Mouse (Mus musculus): ENCODE results near the gene Mtmr14. TPM values are rescaled to one million over a fixed set of nuclear protein-coding genes. Genes with fewer than 3 reads are reported as not detected.

The Mtmr14 gene
- polyA plus RNA-seq (2015; fragmentation: Nextera tagmentation; extraction: Ambion mirVana): 25.9 and 26.2 TPM in 2 replicates

DNA sequence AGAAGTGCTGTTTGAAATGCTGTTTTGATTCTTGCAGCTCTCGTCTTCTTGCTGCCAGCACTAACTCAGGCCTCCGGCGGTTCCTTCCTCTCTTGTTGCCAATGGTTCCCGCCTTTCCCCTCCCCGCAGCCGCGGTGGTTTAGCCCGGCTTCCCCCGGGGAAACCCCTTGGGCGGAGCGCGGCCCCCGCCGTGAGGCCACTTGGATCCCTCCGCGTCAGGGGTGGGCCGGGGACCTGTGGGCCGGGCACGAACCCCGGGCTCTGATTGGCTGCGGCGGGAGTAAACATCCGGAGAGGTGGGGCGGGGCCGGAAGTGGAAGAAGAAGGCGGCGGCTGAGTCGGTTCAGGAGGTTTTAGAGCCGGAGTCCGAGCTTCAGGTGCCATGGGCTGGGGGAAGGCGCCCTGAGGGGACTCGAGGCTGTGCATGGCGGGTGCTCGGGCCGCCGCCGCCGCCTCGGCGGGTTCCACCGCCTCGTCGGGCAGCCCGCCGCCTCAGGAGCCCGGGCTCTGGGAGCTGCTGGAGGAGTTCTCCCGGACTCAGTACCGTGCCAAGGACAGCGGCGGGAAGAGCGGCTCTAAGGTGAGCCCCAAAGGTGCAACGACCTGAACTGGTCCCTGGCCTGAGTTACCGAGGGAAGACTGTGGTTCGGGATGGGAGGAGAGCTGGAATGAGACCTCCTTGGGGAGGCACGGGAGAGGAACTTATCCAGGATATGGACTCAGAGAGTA is at the start of gene Mtmr14:
Mtmr14 (plus strand) TSS at position 302 of the 729 bp plus-strand sequence.
- H3K9ac ChIP-seq (ENCODE audit: low read length): peak within 1 kb of the TSS; percentile 93
- peak; percentile 100 for ATAC-seq (ENCODE audit: insufficient read depth, low FRiP score)
- peaks cover 10% of the 10 kb centered on the region for H3K4me1 ChIP-seq (ENCODE audit: control insufficient read depth, insufficient read depth, low read length)
- no peaks in the 10 kb centered on the region for H3K36me3 ChIP-seq (ENCODE audit: control insufficient read depth, insufficient read depth, low read length)
- H3K4me3 ChIP-seq (replicated peaks; ENCODE audit: low read length): peak within 1 kb of the TSS; percentile 98
- peak within 1 kb of the TSS; percentile 69; the same call in 1 of the 2 replicates for H3K27ac ChIP-seq (ENCODE audit: low read length)
- H3K27me3 ChIP-seq (ENCODE audit: control insufficient read depth, insufficient read depth, low read length): no peaks in the 10 kb centered on the region
- no peaks in the 10 kb centered on the region for H3K9me3 ChIP-seq (replicated peaks; ENCODE audit: control insufficient read depth, low read length)
- under 1% methylated on average over 54 of the region's 55 CpGs for WGBS
- peak within 1 kb of the TSS; percentile 93 for H3K4me2 ChIP-seq (ENCODE audit: low read depth, low read length)

DNA sequence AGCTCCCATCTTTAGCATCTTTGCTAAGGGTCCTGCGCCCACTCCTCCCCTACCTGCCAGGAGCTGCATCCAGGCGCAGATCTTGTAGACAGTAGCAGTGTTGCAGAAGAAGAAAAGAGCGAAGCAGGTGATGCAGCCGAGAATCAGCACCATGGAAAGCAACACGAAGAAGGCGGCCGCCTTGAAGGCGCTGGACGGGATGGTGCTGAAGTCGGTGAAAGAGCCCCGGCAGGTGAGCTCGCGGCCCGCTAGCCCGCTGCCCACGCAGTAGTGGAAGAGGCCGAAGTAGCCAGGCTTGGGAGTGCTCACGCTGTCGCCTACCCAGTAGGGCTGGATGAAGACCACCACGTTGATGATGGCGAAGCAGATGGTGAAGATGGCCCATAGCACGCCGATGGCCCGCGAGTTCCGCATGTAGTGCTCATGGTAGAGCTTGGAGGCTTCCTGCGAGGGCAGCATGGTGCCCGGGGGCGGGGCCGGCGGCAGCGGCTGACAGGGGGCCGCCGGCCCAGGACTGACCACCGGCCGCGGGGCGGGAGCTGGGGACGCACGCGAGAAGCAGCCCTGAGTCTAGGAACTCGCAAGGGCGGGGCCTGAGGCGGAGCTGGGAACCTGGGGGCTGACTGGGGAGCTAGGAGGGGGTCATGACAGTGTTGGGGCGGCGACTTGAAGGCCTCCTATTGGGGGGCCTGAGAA is 43.7 kb upstream of the Mtmr14 start:
- Histone ChIP-seq H3K9ac (ENCODE audit: low read length) (no peak overlapping the region), H3K4me3 (replicated peaks; ENCODE audit: low read length) (peak overlapping the region; percentile 47; the same call in 1 of the 2 replicates), H3K36me3 (ENCODE audit: control insufficient read depth, insufficient read depth, low read length) (no peaks in the 10 kb centered on the region), H3K27me3 (ENCODE audit: control insufficient read depth, insufficient read depth, low read length) (peaks cover 40% of the 10 kb centered on the region), H3K9me3 (replicated peaks; ENCODE audit: control insufficient read depth, low read length) (no peaks in the 10 kb centered on the region), H3K4me2 (ENCODE audit: low read depth, low read length) (peak overlapping the region; percentile 67; the same call in 1 of the 2 replicates), H3K4me1 (ENCODE audit: control insufficient read depth, insufficient read depth, low read length) (peaks cover 7% of the 10 kb centered on the region), H3K27ac (ENCODE audit: low read length) (no peak overlapping the region)
- ATAC-seq (ENCODE audit: insufficient read depth, low FRiP score): no peak
- 3% methylated on average over 46 of the region's 46 CpGs for WGBS

DNA sequence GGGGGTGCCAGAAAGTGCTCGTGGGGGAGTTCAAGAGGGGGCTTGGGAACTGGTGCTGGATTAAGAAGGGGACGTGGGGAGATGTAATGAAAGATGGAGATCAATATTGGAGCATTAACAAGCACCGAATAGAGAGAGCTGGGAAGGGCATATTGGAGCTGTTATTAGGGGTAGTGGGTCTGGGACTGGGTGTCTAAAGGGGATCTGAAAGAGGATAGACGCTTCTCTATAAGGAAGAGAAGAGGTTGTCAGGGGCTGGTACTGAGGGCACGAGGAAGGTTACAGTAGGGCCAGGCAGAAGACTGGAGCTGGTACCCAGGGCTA is 43.2 kb upstream of the Mtmr14 start:
- Histone ChIP-seq H3K4me2 (ENCODE audit: low read depth, low read length) (peak overlapping the region; percentile 67), H3K27ac (ENCODE audit: low read length) (no peak overlapping the region), H3K36me3 (ENCODE audit: control insufficient read depth, insufficient read depth, low read length) (no peaks in the 10 kb centered on the region), H3K27me3 (ENCODE audit: control insufficient read depth, insufficient read depth, low read length) (peaks cover 40% of the 10 kb centered on the region), H3K9ac (ENCODE audit: low read length) (no peak overlapping the region), H3K4me1 (ENCODE audit: control insufficient read depth, insufficient read depth, low read length) (peaks cover 7% of the 10 kb centered on the region), H3K4me3 (replicated peaks; ENCODE audit: low read length) (peak overlapping the region; percentile 47), H3K9me3 (replicated peaks; ENCODE audit: control insufficient read depth, low read length) (no peaks in the 10 kb centered on the region)
- 6% methylated on average over 5 of the region's 5 CpGs for WGBS
- no peak for ATAC-seq (ENCODE audit: insufficient read depth, low FRiP score)

DNA sequence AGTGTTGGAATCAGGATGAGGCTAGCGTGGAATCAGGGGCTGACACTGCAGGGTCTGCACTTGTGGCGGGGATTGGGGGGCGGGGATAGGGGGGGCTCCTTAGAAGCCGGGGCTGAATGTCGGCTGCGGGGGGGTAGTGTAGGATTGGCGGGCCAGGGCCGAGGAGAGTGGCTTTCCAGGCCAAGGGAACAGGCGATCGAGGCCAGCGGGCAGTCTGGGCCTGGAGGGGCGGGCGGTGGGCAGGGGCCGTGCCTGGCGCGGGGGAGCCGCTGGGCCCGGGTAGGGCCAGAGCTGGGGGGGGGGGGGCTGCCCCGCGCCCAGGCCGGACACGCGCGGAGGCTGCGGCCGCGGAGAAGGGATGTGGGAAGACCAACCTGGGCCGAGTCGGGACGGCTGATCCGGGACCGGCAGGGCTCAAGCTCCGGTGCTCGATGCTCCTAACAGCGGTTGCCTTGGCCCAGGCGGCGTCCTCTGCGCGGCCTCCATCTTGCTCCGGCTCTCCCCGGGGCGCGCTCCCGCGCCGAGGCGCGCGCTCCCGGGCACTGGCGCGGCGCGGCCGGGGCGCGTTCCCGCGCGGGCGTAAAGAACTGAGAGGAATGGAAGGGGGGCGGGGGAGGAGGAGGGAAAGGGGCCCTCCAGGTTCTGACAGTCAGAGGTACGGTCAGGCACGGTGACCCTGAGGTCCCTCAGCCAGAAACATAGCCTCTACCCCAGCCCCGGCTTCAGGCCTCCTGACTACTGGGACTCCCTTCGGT is 42.6 kb upstream of the Mtmr14 start, which contains the start of gene Lhfpl4:
Lhfpl4 (minus strand) TSS at position 544 of the 755 bp plus-strand sequence.
- Histone ChIP-seq H3K4me2 (ENCODE audit: low read depth, low read length) (peak within 1 kb of the TSS; percentile 67), H3K4me1 (ENCODE audit: control insufficient read depth, insufficient read depth, low read length) (peaks cover 7% of the 10 kb centered on the region), H3K27me3 (ENCODE audit: control insufficient read depth, insufficient read depth, low read length) (peaks cover 40% of the 10 kb centered on the region), H3K27ac (ENCODE audit: low read length) (no peak within 1 kb of the TSS), H3K4me3 (replicated peaks; ENCODE audit: low read length) (peak within 1 kb of the TSS; percentile 47), H3K9ac (ENCODE audit: low read length) (peak within 1 kb of the TSS; percentile 49; the same call in 1 of the 2 replicates), H3K36me3 (ENCODE audit: control insufficient read depth, insufficient read depth, low read length) (no peaks in the 10 kb centered on the region), H3K9me3 (replicated peaks; ENCODE audit: control insufficient read depth, low read length) (no peaks in the 10 kb centered on the region)
- no peak for ATAC-seq (ENCODE audit: insufficient read depth, low FRiP score)
- under 1% methylated on average over 55 of the region's 66 CpGs for WGBS

DNA sequence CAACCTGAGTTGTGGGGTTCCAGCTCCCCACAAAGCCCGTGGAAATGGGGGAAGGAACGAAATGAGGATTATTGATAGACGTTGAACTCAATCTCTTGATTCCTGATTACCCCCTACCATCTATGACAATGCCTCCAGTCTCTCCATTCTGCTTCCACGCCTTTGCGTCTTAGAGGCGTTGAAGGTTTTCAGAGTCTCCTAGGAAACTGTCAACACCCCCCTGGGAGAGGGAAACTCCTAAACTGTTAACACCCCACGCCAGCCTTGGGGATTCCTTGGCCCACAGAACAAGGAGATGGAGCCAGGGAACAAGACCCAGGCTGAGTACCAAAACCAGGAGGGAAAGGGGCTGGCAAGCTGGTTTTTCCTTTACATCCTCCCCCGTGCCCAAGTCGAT is 42.0 kb upstream of the Mtmr14 start:
- Histone ChIP-seq H3K4me2 (ENCODE audit: low read depth, low read length) (peak overlapping the region; percentile 67), H3K27me3 (ENCODE audit: control insufficient read depth, insufficient read depth, low read length) (peaks cover 40% of the 10 kb centered on the region), H3K9me3 (replicated peaks; ENCODE audit: control insufficient read depth, low read length) (no peaks in the 10 kb centered on the region), H3K27ac (ENCODE audit: low read length) (no peak overlapping the region), H3K36me3 (ENCODE audit: control insufficient read depth, insufficient read depth, low read length) (no peaks in the 10 kb centered on the region), H3K4me1 (ENCODE audit: control insufficient read depth, insufficient read depth, low read length) (peaks cover 7% of the 10 kb centered on the region), H3K9ac (ENCODE audit: low read length) (no peak overlapping the region), H3K4me3 (replicated peaks; ENCODE audit: low read length) (peak overlapping the region; percentile 47)
- 16% methylated on average over 9 of the region's 9 CpGs for WGBS
- no peak for ATAC-seq (ENCODE audit: insufficient read depth, low FRiP score)

DNA sequence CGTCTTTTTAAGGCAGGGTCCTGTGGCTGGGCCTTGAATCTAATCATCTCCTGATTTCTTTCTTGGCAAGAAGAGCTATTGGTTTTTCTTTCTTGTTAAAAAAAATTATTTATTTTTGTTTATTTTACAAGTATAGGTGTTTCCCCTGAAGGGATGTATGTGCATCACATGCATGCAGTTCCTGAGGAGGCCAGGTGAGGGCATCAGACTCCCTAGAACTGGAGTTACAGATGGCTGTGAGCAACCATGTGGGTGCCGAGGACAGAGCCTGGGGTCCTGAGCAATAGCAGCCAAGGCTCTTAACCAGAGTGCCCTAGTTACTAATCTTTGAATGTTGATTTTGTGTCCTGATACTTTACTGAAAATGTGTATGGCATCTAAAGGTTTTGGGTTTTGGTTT is 21.4 kb upstream of the Mtmr14 start:
- no peaks in the 10 kb centered on the region for H3K36me3 ChIP-seq (ENCODE audit: control insufficient read depth, insufficient read depth, low read length)
- no peak for ATAC-seq (ENCODE audit: insufficient read depth, low FRiP score)
- H3K9ac ChIP-seq (ENCODE audit: low read length): no peak overlapping the region
- WGBS: 66% methylated on average over 2 of the region's 2 CpGs
- H3K4me3 ChIP-seq (replicated peaks; ENCODE audit: low read length): no peak overlapping the region
- no peak overlapping the region for H3K27ac ChIP-seq (ENCODE audit: low read length)
- H3K27me3 ChIP-seq (ENCODE audit: control insufficient read depth, insufficient read depth, low read length): no peaks in the 10 kb centered on the region
- H3K4me2 ChIP-seq (ENCODE audit: low read depth, low read length): no peak overlapping the region
- H3K9me3 ChIP-seq (replicated peaks; ENCODE audit: control insufficient read depth, low read length): no peaks in the 10 kb centered on the region
- no peaks in the 10 kb centered on the region for H3K4me1 ChIP-seq (ENCODE audit: control insufficient read depth, insufficient read depth, low read length)

DNA sequence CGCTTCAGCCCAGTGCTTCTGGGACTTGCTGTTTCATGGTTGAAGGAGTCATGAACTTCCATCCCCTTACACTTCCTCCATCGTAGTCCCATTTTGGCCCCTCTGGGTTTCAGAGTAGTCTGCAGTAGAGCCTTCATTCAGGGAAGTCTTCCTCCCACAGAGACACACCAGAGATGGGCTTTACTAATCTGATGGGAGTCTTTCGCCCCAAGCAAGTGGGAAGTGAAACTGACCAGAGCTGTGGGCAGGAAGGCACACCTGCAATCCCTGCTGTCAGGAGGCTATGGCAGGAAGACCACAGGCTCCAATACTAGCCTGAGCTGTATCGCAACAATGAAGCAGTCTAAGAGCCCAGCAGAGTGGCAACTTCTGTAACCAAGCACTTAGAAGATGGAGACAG is 11.8 kb upstream of the Mtmr14 start:
- H3K4me1 ChIP-seq (ENCODE audit: control insufficient read depth, insufficient read depth, low read length): no peaks in the 10 kb centered on the region
- H3K4me3 ChIP-seq (replicated peaks; ENCODE audit: low read length): no peak overlapping the region
- no peak overlapping the region; the same call in 1 of the 2 replicates for H3K9ac ChIP-seq (ENCODE audit: low read length)
- no peaks in the 10 kb centered on the region for H3K36me3 ChIP-seq (ENCODE audit: control insufficient read depth, insufficient read depth, low read length)
- H3K27me3 ChIP-seq (ENCODE audit: control insufficient read depth, insufficient read depth, low read length): no peaks in the 10 kb centered on the region
- no peak for ATAC-seq (ENCODE audit: insufficient read depth, low FRiP score)
- no peak overlapping the region for H3K4me2 ChIP-seq (ENCODE audit: low read depth, low read length)
- no peak overlapping the region for H3K27ac ChIP-seq (ENCODE audit: low read length)
- H3K9me3 ChIP-seq (replicated peaks; ENCODE audit: control insufficient read depth, low read length): no peaks in the 10 kb centered on the region
- WGBS: 79% methylated on average over 4 of the region's 4 CpGs

DNA sequence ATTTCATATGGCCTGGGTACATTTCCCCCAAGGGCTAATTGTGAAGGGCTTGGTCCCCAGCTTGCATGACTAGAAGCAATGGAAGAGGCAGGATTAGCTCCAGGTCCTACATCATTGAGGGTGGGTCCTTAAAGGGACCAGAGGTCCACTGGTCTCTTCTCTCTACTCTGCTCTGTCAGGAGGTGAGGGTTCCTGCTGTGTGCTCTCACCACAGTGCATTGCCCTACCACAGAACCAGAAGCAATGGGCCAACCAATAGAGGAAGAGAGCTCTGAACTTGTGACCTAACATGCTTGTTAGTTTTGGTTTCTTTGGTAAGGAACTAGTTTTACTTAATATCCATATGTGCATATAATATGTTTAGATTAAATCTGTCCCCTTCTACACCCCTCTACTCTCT is 10.9 kb upstream of the Mtmr14 start:
- Histone ChIP-seq H3K4me3 (replicated peaks; ENCODE audit: low read length) (no peak overlapping the region), H3K27ac (ENCODE audit: low read length) (no peak overlapping the region), H3K4me2 (ENCODE audit: low read depth, low read length) (no peak overlapping the region), H3K36me3 (ENCODE audit: control insufficient read depth, insufficient read depth, low read length) (no peaks in the 10 kb centered on the region), H3K4me1 (ENCODE audit: control insufficient read depth, insufficient read depth, low read length) (no peaks in the 10 kb centered on the region), H3K27me3 (ENCODE audit: control insufficient read depth, insufficient read depth, low read length) (no peaks in the 10 kb centered on the region), H3K9me3 (replicated peaks; ENCODE audit: control insufficient read depth, low read length) (no peaks in the 10 kb centered on the region), H3K9ac (ENCODE audit: low read length) (no peak overlapping the region)
- ATAC-seq (ENCODE audit: insufficient read depth, low FRiP score): no peak

DNA sequence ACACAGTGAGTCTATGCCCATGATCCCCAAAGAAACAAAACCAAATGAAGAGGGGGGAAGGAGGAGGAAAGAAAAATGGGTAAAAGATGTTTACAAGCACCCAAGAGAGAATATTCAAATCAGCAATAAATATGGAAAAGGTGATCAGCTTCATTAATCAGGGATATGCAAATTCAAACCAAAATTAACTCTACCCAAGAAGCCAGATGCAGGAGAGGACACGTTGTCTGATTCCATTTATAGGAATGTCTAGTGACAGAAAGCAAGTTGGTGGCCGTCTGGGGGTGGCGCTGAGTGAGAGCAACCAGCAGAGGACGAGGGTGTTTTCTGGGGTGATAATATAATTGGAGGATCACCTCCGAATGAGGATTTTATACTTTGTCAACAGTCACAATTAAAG is 2.5 kb upstream of the Mtmr14 start:
- Histone ChIP-seq H3K4me3 (replicated peaks; ENCODE audit: low read length) (no peak overlapping the region), H3K36me3 (ENCODE audit: control insufficient read depth, insufficient read depth, low read length) (no peaks in the 10 kb centered on the region), H3K9ac (ENCODE audit: low read length) (no peak overlapping the region), H3K4me1 (ENCODE audit: control insufficient read depth, insufficient read depth, low read length) (peaks cover 10% of the 10 kb centered on the region), H3K4me2 (ENCODE audit: low read depth, low read length) (no peak overlapping the region), H3K27ac (ENCODE audit: low read length) (no peak overlapping the region), H3K27me3 (ENCODE audit: control insufficient read depth, insufficient read depth, low read length) (no peaks in the 10 kb centered on the region), H3K9me3 (replicated peaks; ENCODE audit: control insufficient read depth, low read length) (no peaks in the 10 kb centered on the region)
- ATAC-seq (ENCODE audit: insufficient read depth, low FRiP score): no peak
- WGBS: 69% methylated on average over 5 of the region's 5 CpGs

Data from stomach, embryonic 16.5 days (tissue).